Mouse (Mus musculus) midbrain, embryonic 12.5 days (tissue): ENCODE results near the gene Tulp2. TPM values are rescaled to one million over a fixed set of nuclear protein-coding genes. Genes with fewer than 3 reads are reported as not detected.
"Not testable (repeated sequence)": the region's sequence is repeated elsewhere in the genome, so short reads cannot be mapped to it uniquely, and the experiment has no call there.

Experiments
- ATAC-seq: fragments of 200-750 bp; cut with Nextera tagmentation; 2 replicates; pipeline ENCODE4 v1.8.0; 2017; ENCODE audit warnings: low read depth, moderate TSS enrichment, moderate library complexity; ENCODE audit not compliant: low FRiP score
- H3K27ac ChIP-seq: fragments of 300-500 bp; sonication (generic); replicated peaks from 2 replicates; pipeline ENCODE4 v1.5.1; 2016; ENCODE audit warnings: mild to moderate bottlenecking
- H3K27me3 ChIP-seq: fragments of 300-500 bp; sonication (generic); 2 replicates; pipeline ENCODE4 v1.6.1; 2016; ENCODE audit warnings: mild to moderate bottlenecking
- H3K36me3 ChIP-seq: fragments of 300-500 bp; sonication (generic); 2 replicates; pipeline ENCODE4 v1.6.1; 2016
- H3K4me1 ChIP-seq: fragments of 300-500 bp; sonication (generic); 2 replicates; pipeline ENCODE4 v1.6.1; 2016
- H3K4me2 ChIP-seq: fragments of 300-500 bp; sonication (generic); replicated peaks from 2 replicates; pipeline ENCODE4 v1.6.1; 2016; ENCODE audit warnings: mild to moderate bottlenecking, moderate library complexity
- H3K4me3 ChIP-seq: fragments of 300-500 bp; sonication (generic); 2 replicates; pipeline ENCODE4 v1.5.1; 2016; ENCODE audit warnings: mild to moderate bottlenecking
- H3K9ac ChIP-seq: fragments of 300-500 bp; sonication (generic); replicated peaks from 2 replicates; pipeline ENCODE4 v1.6.1; 2016; ENCODE audit warnings: mild to moderate bottlenecking, moderate library complexity
- H3K9me3 ChIP-seq: fragments of 300-500 bp; sonication (generic); 2 replicates; pipeline ENCODE4 v1.6.1; 2016; ENCODE audit warnings: mild to moderate bottlenecking
- WGBS: fragments of 180-500 bp; shearing (Covaris S2); methylation state at CpG from one replicate; pipeline ENCODE4 v1.1.7; 2016; 5-methylcytosine and 5-hydroxymethylcytosine counted together
- polyA plus RNA-seq: library from polyadenylated mRNA; unstranded; fragments of >200 nt; fragmentation: Nextera tagmentation; extraction: Ambion mirVana; gene quantifications from 2 replicates; pipeline ENCODE4 v1.2.1, GENCODE M21; 2016

Tulp2 gene
- polyA plus RNA-seq, 1 experiment from 2014 or later, result 0.22 TPM

- no peak for ATAC-seq
- no peak overlapping the region for H3K4me3 ChIP-seq
- peak overlapping the region; percentile 93 for H3K27ac ChIP-seq
- 0 out of 2 replicates have a peak overlapping the region, but pooled peaks have one; percentile 52 for H3K4me2 ChIP-seq
- no peak overlapping the region for H3K9ac ChIP-seq
- peaks cover 54% of the 10 kb centered on the region for H3K4me1 ChIP-seq
- 73% methylated on average over 5 of the region's 5 CpGs for WGBS
- no peaks in the 10 kb centered on the region for H3K9me3 ChIP-seq
- peaks cover 63% of the 10 kb centered on the region for H3K36me3 ChIP-seq
- no peaks in the 10 kb centered on the region for H3K27me3 ChIP-seq
These were observed 20.4 kb upstream of the Tulp2 start for GRCm38 (mm10) chr7:45461326-45461725.

- Histone ChIP-seq H3K4me1 (peaks cover 50% of the 10 kb centered on the region), H3K4me2 (no peak overlapping the region), H3K4me3 (no peak overlapping the region), H3K27me3 (no peaks in the 10 kb centered on the region), H3K36me3 (peaks cover 60% of the 10 kb centered on the region), H3K9ac (no peak overlapping the region), H3K27ac (peak overlapping the region; percentile 93), H3K9me3 (no peaks in the 10 kb centered on the region)
- ATAC-seq, result no peak
- 95% methylated on average over 4 of the region's 4 CpGs for WGBS
These were observed 19.9 kb upstream of the Tulp2 start for GRCm38 (mm10) chr7:45461781-45462180.

- Histone ChIP-seq H3K36me3 (peaks cover 55% of the 10 kb centered on the region), H3K4me2 (no peak overlapping the region), H3K4me1 (peaks cover 49% of the 10 kb centered on the region), H3K9ac (no peak overlapping the region), H3K9me3 (no peaks in the 10 kb centered on the region), H3K27me3 (no peaks in the 10 kb centered on the region), H3K27ac (no peak overlapping the region), H3K4me3 (no peak overlapping the region)
- no peak for ATAC-seq
- WGBS, result 94% methylated on average over 4 of the region's 4 CpGs
These were observed 19.4 kb upstream of the Tulp2 start for GRCm38 (mm10) chr7:45462325-45462724.

GRCm38 (mm10) chr7:45462868-45463267 lies 18.8 kb upstream of the Tulp2 start:
- H3K9me3 ChIP-seq, ATAC-seq: not testable (repeated sequence)
- WGBS, result 81% methylated on average over 4 of the region's 4 CpGs

GRCm38 (mm10) chr7:45463987-45464778 lies 17.5 kb upstream of the Tulp2 start:
- 97% methylated on average over 7 of the region's 7 CpGs for WGBS
- no peak overlapping the region for H3K27ac ChIP-seq
- H3K4me2 ChIP-seq, result no peak overlapping the region
- H3K9ac ChIP-seq, result no peak overlapping the region
- H3K9me3 ChIP-seq, result no peaks in the 10 kb centered on the region
- no peaks in the 10 kb centered on the region for H3K27me3 ChIP-seq
- no peak for ATAC-seq
- peaks cover 38% of the 10 kb centered on the region for H3K4me1 ChIP-seq
- peaks cover 43% of the 10 kb centered on the region for H3K36me3 ChIP-seq
- H3K4me3 ChIP-seq, result no peak overlapping the region

More at GRCm38 (mm10) chr7:45462868-45463267, 18.8 kb upstream of the Tulp2 start:
- H3K4me3 ChIP-seq, H3K4me2 ChIP-seq, H3K27ac ChIP-seq, H3K27me3 ChIP-seq, H3K9ac ChIP-seq: not testable (repeated sequence)
- H3K36me3 ChIP-seq, result peaks cover 49% of the 10 kb centered on the region
- H3K4me1 ChIP-seq, result peaks cover 44% of the 10 kb centered on the region

- Histone ChIP-seq H3K9me3 (no peaks in the 10 kb centered on the region), H3K9ac (no peak overlapping the region), H3K36me3 (peaks cover 43% of the 10 kb centered on the region), H3K4me1 (peaks cover 36% of the 10 kb centered on the region), H3K27me3 (no peaks in the 10 kb centered on the region), H3K4me2 (peak overlapping the region; percentile 89; the same call in 1 of the 2 replicates), H3K27ac (no peak overlapping the region), H3K4me3 (no peak overlapping the region)
- no peak for ATAC-seq
- 96% methylated on average over 12 of the region's 12 CpGs for WGBS
These were observed 16.6 kb upstream of the Tulp2 start for GRCm38 (mm10) chr7:45465112-45465511.

- H3K9me3 ChIP-seq, result no peaks in the 10 kb centered on the region
- no peak overlapping the region for H3K27ac ChIP-seq
- no peaks in the 10 kb centered on the region for H3K27me3 ChIP-seq
- H3K4me2 ChIP-seq, result peak overlapping the region; percentile 89
- peak overlapping the region; percentile 87 for H3K9ac ChIP-seq
- peaks cover 43% of the 10 kb centered on the region for H3K36me3 ChIP-seq
- WGBS, result 83% methylated on average over 9 of the region's 9 CpGs
- peak overlapping the region; percentile 77 for H3K4me3 ChIP-seq
- H3K4me1 ChIP-seq, result peaks cover 32% of the 10 kb centered on the region
- no peak for ATAC-seq
These were observed 16.1 kb upstream of the Tulp2 start for GRCm38 (mm10) chr7:45465549-45465948.

GRCm38 (mm10) chr7:45466283-45467089 lies 15.2 kb upstream of the Tulp2 start, which contains the start of gene Bax:
Gene Bax (minus strand): TSS chr7:45466898.
- H3K4me2 ChIP-seq, result peak within 1 kb of the TSS; percentile 89
- WGBS, result under 1% methylated on average over 46 of the region's 58 CpGs
- no peaks in the 10 kb centered on the region for H3K9me3 ChIP-seq
- peak; percentile 77 for ATAC-seq
- H3K27me3 ChIP-seq, result no peaks in the 10 kb centered on the region
- peaks cover 23% of the 10 kb centered on the region for H3K4me1 ChIP-seq
- H3K9ac ChIP-seq, result peak within 1 kb of the TSS; percentile 87
- peaks cover 40% of the 10 kb centered on the region for H3K36me3 ChIP-seq
- peak within 1 kb of the TSS; percentile 77 for H3K4me3 ChIP-seq
- peak within 1 kb of the TSS; percentile 67 for H3K27ac ChIP-seq

- Histone ChIP-seq H3K27me3 (no peaks in the 10 kb centered on the region), H3K9me3 (no peaks in the 10 kb centered on the region), H3K36me3 (peaks cover 35% of the 10 kb centered on the region), H3K27ac (no peak overlapping the region), H3K4me2 (peak overlapping the region; percentile 89), H3K4me3 (peak overlapping the region; percentile 77), H3K9ac (peak overlapping the region; percentile 37), H3K4me1 (peaks cover 18% of the 10 kb centered on the region)
- peak; percentile 52 for ATAC-seq
- 36% methylated on average over 7 of the region's 7 CpGs for WGBS
These were observed 14.5 kb upstream of the Tulp2 start for GRCm38 (mm10) chr7:45467090-45467670.

GRCm38 (mm10) chr7:45470869-45471268 lies 10.8 kb upstream of the Tulp2 start:
- H3K9ac ChIP-seq, result no peak overlapping the region

GRCm38 (mm10) chr7:45475291-45475969 lies 6.2 kb upstream of the Tulp2 start:
- Histone ChIP-seq H3K27ac (no peak overlapping the region), H3K9me3 (no peaks in the 10 kb centered on the region), H3K4me3 (no peak overlapping the region), H3K36me3 (no peaks in the 10 kb centered on the region), H3K4me1 (no peaks in the 10 kb centered on the region), H3K27me3 (no peaks in the 10 kb centered on the region), H3K9ac (no peak overlapping the region), H3K4me2 (0 out of 2 replicates have a peak overlapping the region, but pooled peaks have one; percentile 11)
- ATAC-seq, result no peak
- 78% methylated on average over 16 of the region's 16 CpGs for WGBS

More at GRCm38 (mm10) chr7:45470869-45471268, 10.8 kb upstream of the Tulp2 start:
- ATAC-seq, result no peak
- 6% methylated on average over 3 of the region's 3 CpGs for WGBS
- H3K4me1 ChIP-seq, result peaks cover 8% of the 10 kb centered on the region
- no peaks in the 10 kb centered on the region for H3K9me3 ChIP-seq
- no peaks in the 10 kb centered on the region for H3K27me3 ChIP-seq
- H3K4me3 ChIP-seq, result no peak overlapping the region
- no peak overlapping the region for H3K4me2 ChIP-seq
- no peak overlapping the region for H3K27ac ChIP-seq
- no peaks in the 10 kb centered on the region for H3K36me3 ChIP-seq
